ENCODE assay signal across 7 mouse cellular contexts in genomic region chr13:68167826-68168225, GRCm38 (mm10).
DNase-seq lines count a peak whose midpoint lies in the region; ATAC-seq and TF ChIP-seq lines count a peak whose summit lies in the region.
"Not testable (repeated sequence)": the region's sequence is repeated elsewhere in the genome, so short reads cannot be mapped to it uniquely, and the experiment has no call there.

No protein-coding gene starts in this region.

- not testable (repeated sequence) for H3K27ac ChIP-seq in liver, postnatal 0 days (ENCODE audit: low read depth)

- H3K36me3 ChIP-seq in liver, postnatal 0 days (replicated peaks; ENCODE audit: insufficient read depth, low read length) = not testable (repeated sequence)

- not testable (repeated sequence) for TF ChIP-seq EP300 in liver, postnatal 0 days (IDR thresholded peaks at IDR 0.05; ENCODE audit: low read depth)

- H3K9ac ChIP-seq in liver, postnatal 0 days (replicated peaks) = not testable (repeated sequence)

- WGBS in liver, postnatal 0 days (ENCODE audit: insufficient replicate concordance) = 28% methylated on average over 6 of the region's 6 CpGs

- peak; percentile 58 for TF ChIP-seq CTCF in liver, postnatal 0 days (IDR thresholded peaks at IDR 0.05; ENCODE audit: low read depth)

- not testable (repeated sequence) for H3K27me3 ChIP-seq in liver, postnatal 0 days (ENCODE audit: insufficient read depth, low read length)

- ATAC-seq in liver, postnatal 0 days = not testable (repeated sequence)

- not testable (repeated sequence) for H3K4me3 ChIP-seq in liver, postnatal 0 days (ENCODE audit: low read depth, low read length)

- not testable (repeated sequence) for H3K4me2 ChIP-seq in liver, postnatal 0 days (ENCODE audit: low read depth, low read length)

- H3K9me3 ChIP-seq in liver, postnatal 0 days (ENCODE audit: low read length) = not testable (repeated sequence)

- peak; percentile 30 for DNase-seq in ZHBTc4 (ENCODE audit: low read depth, low spot score)
- DNase-seq in cerebellum, adult 8-10 months = peak; percentile 5
- peak; percentile 25 to 36 for DNase-seq in frontal cortex, postnatal 25 days (ENCODE audit: low spot score in 2 of 2)
- peak; percentile 3 for DNase-seq in kidney, adult 11 months
- peak; percentile 57 to 58 for DNase-seq in layer of hippocampus, postnatal 10 days (ENCODE audit: low spot score in 2 of 2)
- DNase-seq in liver, postnatal 0 days = not testable (repeated sequence)
- peak; percentile 30 to 43 for DNase-seq in right cerebral cortex, postnatal 10 days (ENCODE audit: low spot score in 2 of 2)

- not testable (repeated sequence) for H3K4me1 ChIP-seq in liver, postnatal 0 days (ENCODE audit: insufficient read depth)
